Mouse (Mus musculus) cortical plate, adult 2 months (tissue): ENCODE measurements at regions not wholly inside any gene's neighbourhood (a gene's known extent, or its start where the extent isn't known, plus 50 kb on each side); places are given as distances from the start of the nearest gene placed in this dataset.

Experiments
- H3K27ac ChIP-seq: fragments of 200-500 bp; 2 replicates; pipeline ENCODE4 v1.5.1; 2012; ENCODE audit warnings: low read length, control low read depth, inconsistent platforms; ENCODE audit not compliant: insufficient read depth
- H3K4me1 ChIP-seq: fragments of 200-500 bp; 2 replicates; pipeline ENCODE4 v1.6.1; 2011; ENCODE audit warnings: low read length; ENCODE audit not compliant: control insufficient read depth, insufficient read depth
- H3K4me3 ChIP-seq: fragments of 200-500 bp; 2 replicates; pipeline ENCODE4 v1.5.1; 2011; ENCODE audit warnings: mild to moderate bottlenecking, low read length, control low read depth; ENCODE audit not compliant: insufficient read depth
- CTCF ChIP-seq: fragments of 200-500 bp; IDR thresholded peaks from 2 replicates; pipeline ENCODE4 v1.5.1; 2011; ENCODE audit warnings: mild to moderate bottlenecking, control low read depth, low read length; ENCODE audit not compliant: insufficient read depth; ENCODE audit errors: extremely low read depth
- POLR2A ChIP-seq: fragments of 200-500 bp; IDR thresholded peaks from 2 replicates; pipeline ENCODE4 v1.6.1; 2011; ENCODE audit warnings: mild to moderate bottlenecking, low read length, control low read depth; ENCODE audit not compliant: insufficient read depth; ENCODE audit errors: extremely low read depth

GRCm38 (mm10) chr2:46297274-46297843 lies 1180.2 kb upstream of the Zeb2 start:
- Histone ChIP-seq H3K4me3 (no peak overlapping the region), H3K4me1 (no peaks in the 10 kb centered on the region), H3K27ac (no peak overlapping the region)
- no peak for TF ChIP-seq POLR2A
- no peak for TF ChIP-seq CTCF

GRCm38 (mm10) chr2:46283929-46284598 lies 1166.9 kb upstream of the Zeb2 start:
- Histone ChIP-seq H3K27ac (no peak overlapping the region), H3K4me1 (no peaks in the 10 kb centered on the region), H3K4me3 (no peak overlapping the region)
- no peak for TF ChIP-seq CTCF
- TF ChIP-seq POLR2A: no peak

- TF ChIP-seq POLR2A: no peak
- no peak for TF ChIP-seq CTCF
- H3K4me3 ChIP-seq: no peak overlapping the region
- no peak overlapping the region for H3K27ac ChIP-seq
- no peaks in the 10 kb centered on the region for H3K4me1 ChIP-seq
These were observed 1163.6 kb upstream of the Zeb2 start for GRCm38 (mm10) chr2:46280822-46281221.

- no peaks in the 10 kb centered on the region for H3K4me1 ChIP-seq
- H3K4me3 ChIP-seq: no peak overlapping the region
- TF ChIP-seq POLR2A (no peak), CTCF (no peak)
- no peak overlapping the region for H3K27ac ChIP-seq
These were observed 1144.4 kb upstream of the Zeb2 start for GRCm38 (mm10) chr2:46261618-46262017.

- no peak overlapping the region for H3K27ac ChIP-seq
- H3K4me1 ChIP-seq: no peaks in the 10 kb centered on the region
- TF ChIP-seq POLR2A (no peak), CTCF (no peak)
- H3K4me3 ChIP-seq: no peak overlapping the region
These were observed 1134.4 kb upstream of the Zeb2 start for GRCm38 (mm10) chr2:46251562-46251961.

- TF ChIP-seq POLR2A (no peak), CTCF (no peak)
- no peak overlapping the region for H3K4me3 ChIP-seq
- H3K27ac ChIP-seq: no peak overlapping the region
These were observed 1128.5 kb upstream of the Zeb2 start for GRCm38 (mm10) chr2:46245717-46246116.

GRCm38 (mm10) chr2:46244697-46245096 lies 1127.5 kb upstream of the Zeb2 start:
- Histone ChIP-seq H3K4me1 (no peaks in the 10 kb centered on the region), H3K4me3 (no peak overlapping the region), H3K27ac (no peak overlapping the region)
- no peak for TF ChIP-seq CTCF
- TF ChIP-seq POLR2A: no peak

More at GRCm38 (mm10) chr2:46245717-46246116, 1128.5 kb upstream of the Zeb2 start:
- no peaks in the 10 kb centered on the region for H3K4me1 ChIP-seq

- Histone ChIP-seq H3K4me1 (no peaks in the 10 kb centered on the region), H3K4me3 (no peak overlapping the region), H3K27ac (no peak overlapping the region)
- no peak for TF ChIP-seq POLR2A
These were observed 1125.6 kb upstream of the Zeb2 start for GRCm38 (mm10) chr2:46242806-46243205.

- H3K27ac ChIP-seq: no peak overlapping the region
- no peak for TF ChIP-seq POLR2A
- TF ChIP-seq CTCF: no peak
- H3K4me1 ChIP-seq: no peaks in the 10 kb centered on the region
- no peak overlapping the region for H3K4me3 ChIP-seq
These were observed 1122.7 kb upstream of the Zeb2 start for GRCm38 (mm10) chr2:46239874-46240273.

GRCm38 (mm10) chr2:46230791-46231450 lies 1113.7 kb upstream of the Zeb2 start:
- TF ChIP-seq POLR2A (no peak), CTCF (no peak)
- no peaks in the 10 kb centered on the region for H3K4me1 ChIP-seq
- no peak overlapping the region for H3K27ac ChIP-seq
- H3K4me3 ChIP-seq: no peak overlapping the region
